Comparison of ENCODE assay signal across 10 mouse cellular contexts in genomic region chr17:57099629-57100325, GRCm38 (mm10). TPM values are rescaled to one million over a fixed set of nuclear protein-coding genes. Genes with fewer than 3 reads are reported as not detected.
DNase-seq lines count a peak whose midpoint lies in the region; ATAC-seq and TF ChIP-seq lines count a peak whose summit lies in the region.
"Had no signal": no experiment of that assay in that cellular context is flagged by ENCODE, and none has a peak within 500 bp of the region (broad histone marks: within the 10 kb centered on the region; RNA-seq: fewer than 3 reads in every experiment).

No protein-coding gene starts in this region.

- no peaks in the 10 kb centered on the region for H3K9me3 ChIP-seq in intestine, postnatal 0 days (ENCODE audit: control insufficient read depth)
- no peaks in the 10 kb centered on the region for H3K9me3 ChIP-seq in intestine, embryonic 16.5 days (ENCODE audit: control insufficient read depth, low read length)
- H3K9me3 ChIP-seq in E14TG2a.4 (ENCODE audit: low read length) = no peaks in the 10 kb centered on the region
- H3K9me3 ChIP-seq in liver, embryonic 12.5 days (replicated peaks) = no peaks in the 10 kb centered on the region
- H3K9me3 ChIP-seq: forebrain, embryonic 12.5 days had no signal

- no peak overlapping the region for H3K4me3 ChIP-seq in intestine, postnatal 0 days (ENCODE audit: low read depth, low read length)
- no peak overlapping the region for H3K4me3 ChIP-seq in intestine, embryonic 16.5 days (ENCODE audit: low read length)
- H3K4me3 ChIP-seq in E14TG2a.4 (replicated peaks; ENCODE audit: low read length) = peak overlapping the region; percentile 60
- H3K4me3 ChIP-seq in liver, embryonic 12.5 days = peak overlapping the region; percentile 2; the same call in 1 of the 2 replicates
- H3K4me3 ChIP-seq: forebrain, embryonic 12.5 days had no signal

- H3K4me1 ChIP-seq in intestine, postnatal 0 days (replicated peaks; ENCODE audit: control insufficient read depth, insufficient read depth, low read length) = 0 out of 2 replicates have a peak, but pooled peaks cover 4% of the 10 kb centered on the region
- peaks cover 8% of the 10 kb centered on the region for H3K4me1 ChIP-seq in intestine, embryonic 16.5 days (ENCODE audit: control insufficient read depth, insufficient read depth, low read length)
- H3K4me1 ChIP-seq in E14TG2a.4 (replicated peaks; ENCODE audit: low read depth, low read length) = peaks cover 60% of the 10 kb centered on the region
- H3K4me1 ChIP-seq in liver, embryonic 12.5 days = peaks cover 36% of the 10 kb centered on the region

- H3K4me2 ChIP-seq in intestine, postnatal 0 days (replicated peaks; ENCODE audit: low read depth) = no peak overlapping the region
- no peak overlapping the region for H3K4me2 ChIP-seq in intestine, embryonic 16.5 days (ENCODE audit: low read depth, low read length)
- H3K4me2 ChIP-seq in liver, embryonic 12.5 days = peak overlapping the region; percentile 51
- H3K4me2 ChIP-seq: forebrain, embryonic 12.5 days had no signal

- 14% methylated on average over 10 of the region's 10 CpGs for WGBS in intestine, postnatal 0 days
- 16% methylated on average over 10 of the region's 10 CpGs for WGBS in intestine, embryonic 16.5 days
- 2% methylated on average over 10 of the region's 10 CpGs for WGBS in liver, embryonic 12.5 days (ENCODE audit: insufficient replicate concordance)

- no peak for ATAC-seq in intestine, postnatal 0 days
- ATAC-seq in intestine, embryonic 16.5 days = no peak
- ATAC-seq in liver, embryonic 12.5 days = peak; percentile 66
- no peak for ATAC-seq in monocyte, adult 5-6 weeks (replicated peaks; ENCODE audit: insufficient number of reproducible peaks, low FRiP score, low TSS enrichment, poor library complexity, severe bottlenecking)

- H3K36me3 ChIP-seq in intestine, postnatal 0 days (ENCODE audit: control insufficient read depth, insufficient read depth) = no peaks in the 10 kb centered on the region
- H3K36me3 ChIP-seq in intestine, embryonic 16.5 days (ENCODE audit: control insufficient read depth, insufficient read depth, low read length) = peaks cover 2% of the 10 kb centered on the region; the same call in 1 of the 2 replicates
- H3K36me3 ChIP-seq in E14TG2a.4 (ENCODE audit: insufficient read depth, low read length) = no peaks in the 10 kb centered on the region
- no peaks in the 10 kb centered on the region for H3K36me3 ChIP-seq in liver, embryonic 12.5 days
- H3K36me3 ChIP-seq: forebrain, embryonic 12.5 days had no signal

- TF ChIP-seq CTCF in intestine, postnatal 0 days (IDR thresholded peaks at IDR 0.05; ENCODE audit: low read depth) = 0 out of 2 replicates have a peak, but pooled peaks have one; percentile 14
- no peak for TF ChIP-seq CTCF in E14TG2a.4 (conservative IDR thresholded peaks at IDR 0.05; ENCODE audit: low read length)

- no peak overlapping the region for H3K9ac ChIP-seq in intestine, postnatal 0 days (ENCODE audit: low read depth, low read length)
- no peak overlapping the region for H3K9ac ChIP-seq in intestine, embryonic 16.5 days (ENCODE audit: low read depth, low read length)
- H3K9ac ChIP-seq in liver, embryonic 12.5 days = no peak overlapping the region
- H3K9ac ChIP-seq: forebrain, embryonic 12.5 days had no signal

- DNase-seq in WW6 (ENCODE audit: low read depth, low spot score) = peak; percentile 53
- no peak for DNase-seq in urinary bladder, adult 18-20 months (ENCODE audit: low spot score in 2 of 2)
- DNase-seq: heart, postnatal 10 days; lung, postnatal 36 days had no signal

- H3K27me3 ChIP-seq in intestine, postnatal 0 days (replicated peaks; ENCODE audit: control insufficient read depth, insufficient read depth, low read length) = no peaks in the 10 kb centered on the region
- no peaks in the 10 kb centered on the region for H3K27me3 ChIP-seq in intestine, embryonic 16.5 days (replicated peaks; ENCODE audit: control insufficient read depth, insufficient read depth, low read length)
- peaks cover 20% of the 10 kb centered on the region for H3K27me3 ChIP-seq in E14TG2a.4 (ENCODE audit: insufficient read depth, low read length)
- peaks cover 29% of the 10 kb centered on the region for H3K27me3 ChIP-seq in liver, embryonic 12.5 days (replicated peaks)

- H3K27ac ChIP-seq in intestine, postnatal 0 days (ENCODE audit: low read depth, low read length) = no peak overlapping the region
- H3K27ac ChIP-seq in intestine, embryonic 16.5 days (ENCODE audit: low read length) = no peak overlapping the region
- no peak overlapping the region for H3K27ac ChIP-seq in liver, embryonic 12.5 days
- H3K27ac ChIP-seq: forebrain, embryonic 12.5 days had no signal

RNA-seq across cellular contexts. Expression of gene Tnfsf9, which starts 5.3 kb away (rescaled TPM):
- polyA plus RNA-seq in intestine, postnatal 0 days (2015; fragmentation: Nextera tagmentation; extraction: Ambion mirVana) = 1.2 and 1.6 TPM in 2 replicates
- polyA plus RNA-seq in intestine, embryonic 16.5 days (2015; fragmentation: Nextera tagmentation; extraction: Ambion mirVana) = 6.0 and 6.2 TPM in 2 replicates
- polyA plus RNA-seq in liver, embryonic 12.5 days (2016; fragmentation: Nextera tagmentation; extraction: Ambion mirVana) = 2.3 and 2.4 TPM in 2 replicates
- total RNA-seq in monocyte, adult 5-6 weeks (2017) = 0.57 to 1.3 TPM (median 1.2 TPM) in 3 replicates

RNA-seq across cellular contexts. Expression of gene Tubb4a, which starts 12.2 kb away (rescaled TPM):
- 12.6 and 14.6 TPM in 2 replicates for polyA plus RNA-seq in intestine, postnatal 0 days (2015; fragmentation: Nextera tagmentation; extraction: Ambion mirVana)
- 20.3 and 22.6 TPM in 2 replicates for polyA plus RNA-seq in intestine, embryonic 16.5 days (2015; fragmentation: Nextera tagmentation; extraction: Ambion mirVana)
- 1.1 and 1.4 TPM in 2 replicates for polyA plus RNA-seq in liver, embryonic 12.5 days (2016; fragmentation: Nextera tagmentation; extraction: Ambion mirVana)
- 0.58 to 1.4 TPM in 2 of 3 replicates, not detected in the other for total RNA-seq in monocyte, adult 5-6 weeks (2017)

RNA-seq across cellular contexts. Expression of gene Dennd1c, which starts 21.5 kb away (rescaled TPM):
- 5.2 and 5.3 TPM in 2 replicates for polyA plus RNA-seq in intestine, postnatal 0 days (2015; fragmentation: Nextera tagmentation; extraction: Ambion mirVana)
- 7.4 and 8.1 TPM in 2 replicates for polyA plus RNA-seq in intestine, embryonic 16.5 days (2015; fragmentation: Nextera tagmentation; extraction: Ambion mirVana)
- polyA plus RNA-seq in liver, embryonic 12.5 days (2016; fragmentation: Nextera tagmentation; extraction: Ambion mirVana) = 1.8 and 2.2 TPM in 2 replicates
- 32.3 to 86.7 TPM (median 48.3 TPM) in 3 replicates for total RNA-seq in monocyte, adult 5-6 weeks (2017)

RNA-seq across cellular contexts. Expression of gene Slc25a23, which starts 40.1 kb away (rescaled TPM):
- 4.8 and 5.1 TPM in 2 replicates for polyA plus RNA-seq in intestine, postnatal 0 days (2015; fragmentation: Nextera tagmentation; extraction: Ambion mirVana)
- 5.7 and 6.7 TPM in 2 replicates for polyA plus RNA-seq in intestine, embryonic 16.5 days (2015; fragmentation: Nextera tagmentation; extraction: Ambion mirVana)
- polyA plus RNA-seq in liver, embryonic 12.5 days (2016; fragmentation: Nextera tagmentation; extraction: Ambion mirVana) = 3.2 and 3.5 TPM in 2 replicates
- 0.21 to 1.7 TPM (median 1.3 TPM) in 3 replicates for total RNA-seq in monocyte, adult 5-6 weeks (2017)

RNA-seq across cellular contexts. Expression of gene Crb3, which starts 40.9 kb away (rescaled TPM):
- 121 and 130 TPM in 2 replicates for polyA plus RNA-seq in intestine, postnatal 0 days (2015; fragmentation: Nextera tagmentation; extraction: Ambion mirVana)
- polyA plus RNA-seq in intestine, embryonic 16.5 days (2015; fragmentation: Nextera tagmentation; extraction: Ambion mirVana) = 113 TPM in 2 replicates
- 2.5 and 3.0 TPM in 2 replicates for polyA plus RNA-seq in liver, embryonic 12.5 days (2016; fragmentation: Nextera tagmentation; extraction: Ambion mirVana)
- 1.4 TPM in 1 of 3 replicates, not detected in the others for total RNA-seq in monocyte, adult 5-6 weeks (2017)

Comparison
In these comparisons a context has a peak if more than half of its experiments do, and no peak if none do; other contexts are left out.
1. H3K4me3 ChIP-seq: peak in E14TG2a.4 (single experiment) and liver, embryonic 12.5 days (single experiment); none in intestine, postnatal 0 days (single experiment) and intestine, embryonic 16.5 days (single experiment).